Mouse (Mus musculus) lung, postnatal 14 days (tissue): Measurements from ENCODE around the gene Sobp.

ENCODE experiments used
- DNase-seq: peaks from one replicate; pipeline ENCODE4 v3.0.0; 2021

The Sobp gene

GRCm38 (mm10) chr10:43155046-43155560, 19.2 kb downstream of the Sobp start:
- DNase-seq: peak; percentile 58

- no peak for DNase-seq
Observed at GRCm38 (mm10) chr10:43152643-43153042, 21.7 kb downstream of the Sobp start.

- DNase-seq: no peak
Observed at GRCm38 (mm10) chr10:43148456-43148855, 25.9 kb downstream of the Sobp start.

- DNase-seq: no peak
Observed at GRCm38 (mm10) chr10:43143173-43143572, 31.2 kb downstream of the Sobp start.

GRCm38 (mm10) chr10:43134027-43134426, 40.3 kb downstream of the Sobp start:
- DNase-seq: no peak

GRCm38 (mm10) chr10:43128750-43129149, 45.6 kb downstream of the Sobp start:
- no peak for DNase-seq

- DNase-seq: no peak
Observed at GRCm38 (mm10) chr10:43124561-43124960, 49.8 kb downstream of the Sobp start.

GRCm38 (mm10) chr10:43124156-43124555, 50.2 kb downstream of the Sobp start:
- no peak for DNase-seq

- DNase-seq: no peak
Observed at GRCm38 (mm10) chr10:43123422-43123821, 50.9 kb downstream of the Sobp start.

- DNase-seq: no peak
Observed at GRCm38 (mm10) chr10:43120688-43121450, 53.5 kb downstream of the Sobp start.

GRCm38 (mm10) chr10:43116083-43116927, 58.0 kb downstream of the Sobp start:
- DNase-seq: no peak

GRCm38 (mm10) chr10:43112296-43112695, 62.0 kb downstream of the Sobp start:
- no peak for DNase-seq

- no peak for DNase-seq
Observed at GRCm38 (mm10) chr10:43106616-43107015, 67.7 kb downstream of the Sobp start.

GRCm38 (mm10) chr10:43106196-43106595, 68.1 kb downstream of the Sobp start:
- no peak for DNase-seq

GRCm38 (mm10) chr10:43100513-43100912, 73.8 kb downstream of the Sobp start:
- DNase-seq: no peak

- DNase-seq: no peak
Observed at GRCm38 (mm10) chr10:43099229-43099628, 75.1 kb downstream of the Sobp start.

GRCm38 (mm10) chr10:43097755-43098154, 76.6 kb downstream of the Sobp start:
- DNase-seq: no peak

- no peak for DNase-seq
Observed at GRCm38 (mm10) chr10:43096614-43097013, 77.7 kb downstream of the Sobp start.

- DNase-seq: no peak
Observed at GRCm38 (mm10) chr10:43094537-43094936, 79.8 kb downstream of the Sobp start.

GRCm38 (mm10) chr10:43093440-43093839, 80.9 kb downstream of the Sobp start:
- DNase-seq: no peak

- no peak for DNase-seq
Observed at GRCm38 (mm10) chr10:43090040-43090439, 84.3 kb downstream of the Sobp start.

- no peak for DNase-seq
Observed at GRCm38 (mm10) chr10:43087421-43087820, 86.9 kb downstream of the Sobp start.

GRCm38 (mm10) chr10:43086888-43087287, 87.4 kb downstream of the Sobp start:
- no peak for DNase-seq

GRCm38 (mm10) chr10:43084087-43084366, 90.3 kb downstream of the Sobp start:
- no peak for DNase-seq
